Mouse (Mus musculus): Measurements from ENCODE around the gene Hjurp. TPM values are rescaled to one million over a fixed set of nuclear protein-coding genes. Genes with fewer than 3 reads are reported as not detected.

Hjurp gene
- polyA plus RNA-seq, 1 experiment from 2014 or later, result 174 TPM

- Histone ChIP-seq H3K27me3 (ENCODE audit: control insufficient read depth, insufficient read depth, low read length) (no peaks in the 10 kb centered on the region), H3K36me3 (ENCODE audit: control insufficient read depth, insufficient read depth, low read length) (peaks cover 52% of the 10 kb centered on the region), H3K27ac (replicated peaks; ENCODE audit: low read depth, low read length) (no peak overlapping the region), H3K4me1 (ENCODE audit: control insufficient read depth, insufficient read depth, low read length) (peaks cover 8% of the 10 kb centered on the region), H3K9me3 (ENCODE audit: control insufficient read depth, low read length) (peaks cover 19% of the 10 kb centered on the region), H3K4me3 (ENCODE audit: low read depth, low read length) (no peak overlapping the region), H3K9ac (ENCODE audit: low read length) (no peak overlapping the region), H3K4me2 (ENCODE audit: low read depth, severe bottlenecking) (no peak overlapping the region)
- WGBS, result 86% methylated on average over 4 of the region's 4 CpGs
- ATAC-seq (ENCODE audit: insufficient number of reproducible peaks, low FRiP score, low TSS enrichment, low read depth) (no peak), DNase-seq (ENCODE audit: low spot score) (no peak)
Observed at GRCm38 (mm10) chr1:88273832-88274231, 3.6 kb downstream of the Hjurp start.

DNA sequence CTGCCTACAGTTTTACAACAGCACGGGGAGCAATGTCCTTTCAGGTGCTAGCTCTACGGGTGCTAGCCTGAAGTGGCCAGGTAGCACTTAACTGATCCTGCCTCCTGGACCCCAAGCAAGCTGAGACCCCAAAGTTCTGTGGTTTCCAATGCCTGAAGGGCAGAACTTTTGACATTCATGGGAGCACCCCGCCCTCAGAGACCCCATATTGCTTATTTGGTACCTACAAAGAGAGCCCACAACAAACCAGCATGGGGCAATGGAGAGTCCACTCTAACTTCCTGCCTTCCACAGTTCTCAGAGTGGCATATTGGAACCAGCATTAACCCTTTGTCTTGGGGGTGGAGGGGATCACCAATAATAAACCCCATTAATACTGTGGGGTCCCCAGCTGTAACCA is 4.1 kb downstream of the Hjurp start:
- Histone ChIP-seq H3K4me1 (ENCODE audit: control insufficient read depth, insufficient read depth, low read length) (peaks cover 8% of the 10 kb centered on the region), H3K27me3 (ENCODE audit: control insufficient read depth, insufficient read depth, low read length) (no peaks in the 10 kb centered on the region), H3K9me3 (ENCODE audit: control insufficient read depth, low read length) (peaks cover 21% of the 10 kb centered on the region), H3K36me3 (ENCODE audit: control insufficient read depth, insufficient read depth, low read length) (peaks cover 58% of the 10 kb centered on the region), H3K27ac (replicated peaks; ENCODE audit: low read depth, low read length) (no peak overlapping the region), H3K4me3 (ENCODE audit: low read depth, low read length) (no peak overlapping the region), H3K4me2 (ENCODE audit: low read depth, severe bottlenecking) (no peak overlapping the region), H3K9ac (ENCODE audit: low read length) (no peak overlapping the region)
- ATAC-seq (ENCODE audit: insufficient number of reproducible peaks, low FRiP score, low TSS enrichment, low read depth) (no peak), DNase-seq (ENCODE audit: low spot score) (no peak)
- 97% methylated on average over 3 of the region's 3 CpGs for WGBS

GRCm38 (mm10) chr1:88272851-88273250 is 4.6 kb downstream of the Hjurp start:
- H3K27me3 ChIP-seq (ENCODE audit: control insufficient read depth, insufficient read depth, low read length), result no peaks in the 10 kb centered on the region
- no peak overlapping the region for H3K27ac ChIP-seq (replicated peaks; ENCODE audit: low read depth, low read length)
- no peak overlapping the region for H3K4me2 ChIP-seq (ENCODE audit: low read depth, severe bottlenecking)
- no peak overlapping the region for H3K9ac ChIP-seq (ENCODE audit: low read length)
- H3K4me3 ChIP-seq (ENCODE audit: low read depth, low read length), result no peak overlapping the region
- WGBS, result 66% methylated on average over 4 of the region's 4 CpGs
- H3K9me3 ChIP-seq (ENCODE audit: control insufficient read depth, low read length), result peaks cover 22% of the 10 kb centered on the region
- peaks cover 62% of the 10 kb centered on the region for H3K36me3 ChIP-seq (ENCODE audit: control insufficient read depth, insufficient read depth, low read length)
- ATAC-seq (ENCODE audit: insufficient number of reproducible peaks, low FRiP score, low TSS enrichment, low read depth), result no peak
- DNase-seq (ENCODE audit: low spot score), result no peak
- peaks cover 8% of the 10 kb centered on the region for H3K4me1 ChIP-seq (ENCODE audit: control insufficient read depth, insufficient read depth, low read length)

- DNase-seq (ENCODE audit: low spot score), result no peak
- WGBS, result 89% methylated on average over 12 of the region's 12 CpGs
- Histone ChIP-seq H3K27ac (replicated peaks; ENCODE audit: low read depth, low read length) (no peak overlapping the region), H3K9me3 (ENCODE audit: control insufficient read depth, low read length) (peaks cover 17% of the 10 kb centered on the region), H3K27me3 (ENCODE audit: control insufficient read depth, insufficient read depth, low read length) (no peaks in the 10 kb centered on the region), H3K4me1 (ENCODE audit: control insufficient read depth, insufficient read depth, low read length) (no peaks in the 10 kb centered on the region), H3K9ac (ENCODE audit: low read length) (no peak overlapping the region), H3K4me2 (ENCODE audit: low read depth, severe bottlenecking) (no peak overlapping the region), H3K4me3 (ENCODE audit: low read depth, low read length) (no peak overlapping the region), H3K36me3 (ENCODE audit: control insufficient read depth, insufficient read depth, low read length) (peaks cover 85% of the 10 kb centered on the region)
- ATAC-seq (ENCODE audit: insufficient number of reproducible peaks, low FRiP score, low TSS enrichment, low read depth), result no peak
Observed at GRCm38 (mm10) chr1:88269539-88270309, 7.7 kb downstream of the Hjurp start.

- WGBS, result 87% methylated on average over 6 of the region's 6 CpGs
Observed at GRCm38 (mm10) chr1:88268070-88268469, 9.4 kb downstream of the Hjurp start.

GRCm38 (mm10) chr1:88267489-88267888 is 9.9 kb downstream of the Hjurp start:
- 92% methylated on average over 6 of the region's 6 CpGs for WGBS

More at GRCm38 (mm10) chr1:88268070-88268469, 9.4 kb downstream of the Hjurp start:
- Histone ChIP-seq H3K27me3 (ENCODE audit: control insufficient read depth, insufficient read depth, low read length) (no peaks in the 10 kb centered on the region), H3K36me3 (ENCODE audit: control insufficient read depth, insufficient read depth, low read length) (peaks cover 86% of the 10 kb centered on the region), H3K9ac (ENCODE audit: low read length) (no peak overlapping the region), H3K4me3 (ENCODE audit: low read depth, low read length) (no peak overlapping the region), H3K4me2 (ENCODE audit: low read depth, severe bottlenecking) (no peak overlapping the region), H3K27ac (replicated peaks; ENCODE audit: low read depth, low read length) (no peak overlapping the region), H3K4me1 (ENCODE audit: control insufficient read depth, insufficient read depth, low read length) (no peaks in the 10 kb centered on the region), H3K9me3 (ENCODE audit: control insufficient read depth, low read length) (peaks cover 20% of the 10 kb centered on the region)
- DNase-seq (ENCODE audit: low spot score) (no peak), ATAC-seq (ENCODE audit: insufficient number of reproducible peaks, low FRiP score, low TSS enrichment, low read depth) (no peak)

DNA sequence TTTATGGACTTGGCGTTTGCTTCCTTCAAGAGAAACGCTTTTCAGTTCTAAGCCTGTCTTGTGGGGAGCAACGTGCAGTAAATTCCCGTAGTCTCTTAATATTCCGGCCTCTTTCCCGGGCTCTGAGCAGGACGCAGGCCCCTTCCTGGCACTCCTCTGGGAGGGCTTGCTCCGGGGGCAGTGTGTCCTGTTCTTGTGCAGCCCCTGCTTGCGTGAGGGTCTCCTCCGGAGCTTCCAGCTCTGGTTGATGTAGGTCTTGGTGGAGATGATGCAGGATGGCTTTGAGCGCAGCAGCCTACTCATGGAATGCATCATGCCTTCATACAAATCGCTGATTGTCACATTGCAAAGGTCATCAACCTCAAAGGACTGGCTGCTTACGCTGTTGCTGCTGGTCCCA is 11.3 kb downstream of the Hjurp start:
- no peak for DNase-seq (ENCODE audit: low spot score)
- H3K4me3 ChIP-seq (ENCODE audit: low read depth, low read length), result no peak overlapping the region
- peaks cover 32% of the 10 kb centered on the region for H3K9me3 ChIP-seq (ENCODE audit: control insufficient read depth, low read length)
- H3K27ac ChIP-seq (replicated peaks; ENCODE audit: low read depth, low read length), result no peak overlapping the region
- no peak for ATAC-seq (ENCODE audit: insufficient number of reproducible peaks, low FRiP score, low TSS enrichment, low read depth)
- H3K36me3 ChIP-seq (ENCODE audit: control insufficient read depth, insufficient read depth, low read length), result peaks cover 86% of the 10 kb centered on the region
- no peaks in the 10 kb centered on the region for H3K4me1 ChIP-seq (ENCODE audit: control insufficient read depth, insufficient read depth, low read length)
- no peak overlapping the region for H3K4me2 ChIP-seq (ENCODE audit: low read depth, severe bottlenecking)
- H3K27me3 ChIP-seq (ENCODE audit: control insufficient read depth, insufficient read depth, low read length), result no peaks in the 10 kb centered on the region
- WGBS, result 89% methylated on average over 13 of the region's 13 CpGs
- no peak overlapping the region for H3K9ac ChIP-seq (ENCODE audit: low read length)

More at GRCm38 (mm10) chr1:88267489-88267888, 9.9 kb downstream of the Hjurp start:
- Histone ChIP-seq H3K27me3 (ENCODE audit: control insufficient read depth, insufficient read depth, low read length) (no peaks in the 10 kb centered on the region), H3K4me3 (ENCODE audit: low read depth, low read length) (no peak overlapping the region), H3K9ac (ENCODE audit: low read length) (no peak overlapping the region), H3K36me3 (ENCODE audit: control insufficient read depth, insufficient read depth, low read length) (peaks cover 87% of the 10 kb centered on the region), H3K4me2 (ENCODE audit: low read depth, severe bottlenecking) (no peak overlapping the region), H3K27ac (replicated peaks; ENCODE audit: low read depth, low read length) (no peak overlapping the region), H3K4me1 (ENCODE audit: control insufficient read depth, insufficient read depth, low read length) (no peaks in the 10 kb centered on the region), H3K9me3 (ENCODE audit: control insufficient read depth, low read length) (peaks cover 25% of the 10 kb centered on the region)
- ATAC-seq (ENCODE audit: insufficient number of reproducible peaks, low FRiP score, low TSS enrichment, low read depth) (no peak), DNase-seq (ENCODE audit: low spot score) (no peak)

- H3K4me3 ChIP-seq (ENCODE audit: low read depth, low read length), result no peak overlapping the region
- H3K36me3 ChIP-seq (ENCODE audit: control insufficient read depth, insufficient read depth, low read length), result peaks cover 90% of the 10 kb centered on the region
- H3K4me2 ChIP-seq (ENCODE audit: low read depth, severe bottlenecking), result no peak overlapping the region
- 82% methylated on average over 4 of the region's 4 CpGs for WGBS
- H3K27ac ChIP-seq (replicated peaks; ENCODE audit: low read depth, low read length), result no peak overlapping the region
- H3K27me3 ChIP-seq (ENCODE audit: control insufficient read depth, insufficient read depth, low read length), result no peaks in the 10 kb centered on the region
- no peak for ATAC-seq (ENCODE audit: insufficient number of reproducible peaks, low FRiP score, low TSS enrichment, low read depth)
- H3K4me1 ChIP-seq (ENCODE audit: control insufficient read depth, insufficient read depth, low read length), result no peaks in the 10 kb centered on the region
- DNase-seq (ENCODE audit: low spot score), result no peak
- no peak overlapping the region for H3K9ac ChIP-seq (ENCODE audit: low read length)
- H3K9me3 ChIP-seq (ENCODE audit: control insufficient read depth, low read length), result peaks cover 39% of the 10 kb centered on the region
Observed at GRCm38 (mm10) chr1:88264869-88265240, 12.6 kb downstream of the Hjurp start.
